19 mouse cellular contexts compared by ENCODE assay signal in the genomic region with DNA sequence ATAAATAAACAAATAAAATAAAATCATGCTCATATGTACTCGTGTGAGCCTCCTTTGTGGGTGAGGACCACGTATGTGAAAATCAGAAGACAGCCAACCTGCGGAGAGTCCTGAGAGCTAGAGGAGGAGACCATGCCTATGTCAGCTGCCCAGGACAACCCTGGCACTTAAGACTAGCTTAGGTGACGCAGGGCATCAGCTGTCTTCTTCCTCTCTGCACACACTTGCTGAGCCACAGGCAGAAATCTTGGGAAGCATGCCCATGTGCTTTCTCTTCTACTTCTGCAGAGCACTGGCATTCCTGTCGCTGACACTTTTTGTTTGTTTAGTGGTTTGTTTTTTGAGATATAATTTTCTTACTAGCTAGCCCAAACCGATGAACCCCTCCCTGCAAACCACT.
"Had no signal": no experiment of that assay in that cellular context is flagged by ENCODE, and none has a peak within 500 bp of the region (broad histone marks: within the 10 kb centered on the region; RNA-seq: fewer than 3 reads in every experiment).

No protein-coding gene starts in this region.

- H3K9ac ChIP-seq: limb, embryonic 13.5 days; liver, embryonic 12.5 days; liver, embryonic 15.5 days; lung, embryonic 15.5 days; midbrain, embryonic 13.5 days had no signal

- DNase-seq: kidney, postnatal 14 days; kidney, postnatal 4 days; liver; lung, adult 18-20 months; lung, postnatal 10 days; lung, postnatal 36 days; thymus, adult 2 months; thymus, postnatal 14 days; thymus, postnatal 4 days had no signal

- H3K4me2 ChIP-seq: limb, embryonic 13.5 days; liver, embryonic 12.5 days; liver, embryonic 15.5 days; lung, embryonic 15.5 days; midbrain, embryonic 13.5 days had no signal

- ATAC-seq: liver, embryonic 12.5 days; midbrain, embryonic 13.5 days; midbrain, embryonic 16.5 days had no signal

- H3K4me3 ChIP-seq: limb, embryonic 10.5 days; limb, embryonic 13.5 days; liver, embryonic 12.5 days; liver, embryonic 15.5 days; lung, embryonic 15.5 days; midbrain, embryonic 10.5 days; midbrain, embryonic 13.5 days had no signal

- H3K9me3 ChIP-seq: limb, embryonic 10.5 days; limb, embryonic 13.5 days; liver, embryonic 12.5 days; liver, embryonic 15.5 days; lung, embryonic 15.5 days; megakaryocyte, embryonic 14.5 days; midbrain, embryonic 10.5 days; midbrain, embryonic 13.5 days had no signal

- H3K27me3 ChIP-seq: limb, embryonic 13.5 days; liver, embryonic 12.5 days; liver, embryonic 15.5 days; lung, embryonic 15.5 days; megakaryocyte, embryonic 14.5 days; midbrain, embryonic 13.5 days had no signal

- H3K27ac ChIP-seq: limb, embryonic 10.5 days; liver, embryonic 12.5 days; liver, embryonic 15.5 days; lung, embryonic 15.5 days; midbrain, embryonic 10.5 days; midbrain, embryonic 13.5 days; stomach, postnatal 0 days had no signal
